Mouse (Mus musculus): ENCODE results near the gene Tpi1.

GRCm38 (mm10) chr6:124856321-124856720 is 42.2 kb upstream of the Tpi1 start:
- TF ChIP-seq POLR2A (IDR thresholded peaks at IDR 0.05; ENCODE audit: borderline replicate concordance, low read depth, low read length): no peak
- TF ChIP-seq CTCF (IDR thresholded peaks at IDR 0.05; ENCODE audit: low read depth, low read length): no peak

All from bone marrow macrophage, adult 2 months (primary cell).